Mouse (Mus musculus): ENCODE measurements around the gene Gm7233. TPM values are rescaled to one million over a fixed set of nuclear protein-coding genes. Genes with fewer than 3 reads are reported as not detected.

Gene Gm7233
- polyA plus RNA-seq (2012; fragmentation: generic; extraction: Trizol): not detected

DNA sequence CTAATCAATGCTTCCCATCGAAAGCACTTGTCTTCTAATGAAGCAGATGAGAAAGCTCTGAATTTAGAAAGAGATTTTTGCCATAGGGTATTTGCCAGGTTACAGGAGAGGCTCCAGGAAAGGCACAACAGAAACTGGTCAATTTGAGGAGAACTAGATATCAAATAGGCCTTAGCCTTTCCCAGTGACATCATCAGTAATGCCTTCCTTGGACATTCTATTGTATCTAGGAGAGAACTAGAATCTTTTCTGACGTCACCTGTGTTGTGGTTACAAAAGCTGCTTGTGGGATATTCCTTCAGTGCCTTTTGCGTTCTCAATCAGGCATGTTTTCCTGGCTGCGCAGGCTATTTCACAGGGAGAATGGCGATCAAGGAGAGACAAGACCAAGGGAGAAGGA is at the start of gene Gm7233:
Gene Gm7233 (plus strand): TSS at position 301 of the 400 bp plus-strand sequence.

GRCm38 (mm10) chr14:43235204-43235603 is 55.5 kb downstream of the Gm7233 start, which contains the start of gene Gm8122:
TSS of gene Gm8122 (minus strand) at chr14:43235304.

Other genes with a start within 250 kb of the Gm7233 start
- gene Gm8082, start 186.2 kb upstream of the Gm7233 start, polyA plus RNA-seq (2012; fragmentation: generic; extraction: Trizol): not detected
- not detected for gene Gm10376, start 164.2 kb upstream of the Gm7233 start, polyA plus RNA-seq (2012; fragmentation: generic; extraction: Trizol)
- gene Gm8094, start 103.2 kb upstream of the Gm7233 start, polyA plus RNA-seq (2012; fragmentation: generic; extraction: Trizol): not detected
- gene Gm8104, start 79.3 kb upstream of the Gm7233 start, polyA plus RNA-seq (2012; fragmentation: generic; extraction: Trizol): under 1 TPM in 1 of 2 experiments, not detected in 1; 0.05 TPM
- gene Gm8122, start 55.4 kb downstream of the Gm7233 start, polyA plus RNA-seq (2012; fragmentation: generic; extraction: Trizol): not detected
- gene Gm8126, start 78.8 kb downstream of the Gm7233 start, polyA plus RNA-seq (2012; fragmentation: generic; extraction: Trizol): under 1 TPM in 1 of 2 experiments, not detected in 1; 0.05 TPM
- gene Gm9732, start 95.2 kb downstream of the Gm7233 start, polyA plus RNA-seq (2012; fragmentation: generic; extraction: Trizol): under 1 TPM; 0.25 to 0.80 TPM
- not detected for gene Gm8127, start 114.0 kb downstream of the Gm7233 start, polyA plus RNA-seq (2012; fragmentation: generic; extraction: Trizol)
- under 1 TPM in 1 of 2 experiments, not detected in 1; 0.07 TPM for gene 1700001F09Rik, start 167.9 kb downstream of the Gm7233 start, polyA plus RNA-seq (2012; fragmentation: generic; extraction: Trizol)
- not detected for gene Gm8138, start 236.5 kb downstream of the Gm7233 start, polyA plus RNA-seq (2012; fragmentation: generic; extraction: Trizol)